Mouse (Mus musculus): Measurements from ENCODE around the gene Map7.

Map7 gene

DNA sequence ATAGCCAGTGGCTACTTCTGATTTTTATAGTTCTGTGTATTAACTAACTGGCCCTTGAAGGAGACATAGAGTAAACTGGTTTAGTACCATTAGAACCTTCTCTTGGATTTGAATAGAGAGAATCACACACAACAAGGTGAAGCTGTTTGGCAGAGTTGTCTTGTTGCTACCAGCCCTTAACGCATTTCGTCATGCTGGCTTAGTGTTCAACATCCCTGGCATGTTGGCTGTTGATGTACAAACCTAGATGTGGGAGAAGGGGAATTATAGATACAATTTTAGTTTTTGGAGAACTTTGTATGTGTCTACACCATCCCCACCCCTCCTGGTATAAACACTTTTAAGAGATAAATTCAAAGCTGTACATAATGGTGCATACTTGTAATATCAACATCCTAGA lies 37.5 kb downstream of the Map7 start:
- no peak for DNase-seq (ENCODE audit: low spot score)

DNA sequence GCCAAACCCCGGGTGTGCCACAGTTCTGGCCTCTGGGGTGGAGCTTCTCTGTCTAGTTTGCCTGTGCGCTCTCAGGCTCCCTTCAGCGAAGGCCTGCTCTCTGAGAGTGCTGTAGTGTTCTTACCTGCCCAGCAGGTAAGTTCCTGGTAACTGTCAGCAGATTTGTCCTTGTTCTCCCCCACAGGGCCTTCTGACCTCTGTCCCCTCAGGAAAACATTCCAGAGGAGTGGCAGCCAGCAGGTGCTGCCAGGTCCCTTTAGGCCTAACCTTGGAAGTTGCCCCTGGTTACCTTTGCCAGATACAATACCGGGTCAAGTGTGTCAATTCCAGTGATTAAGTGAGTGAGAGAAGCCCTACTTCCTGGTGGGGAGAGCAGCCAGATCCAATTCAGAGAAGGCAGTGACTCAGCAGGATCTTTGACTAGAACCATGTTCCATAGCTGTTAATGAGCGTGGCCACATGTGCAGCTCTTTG lies 38.6 kb downstream of the Map7 start:
- no peak for DNase-seq (ENCODE audit: low spot score)

DNA sequence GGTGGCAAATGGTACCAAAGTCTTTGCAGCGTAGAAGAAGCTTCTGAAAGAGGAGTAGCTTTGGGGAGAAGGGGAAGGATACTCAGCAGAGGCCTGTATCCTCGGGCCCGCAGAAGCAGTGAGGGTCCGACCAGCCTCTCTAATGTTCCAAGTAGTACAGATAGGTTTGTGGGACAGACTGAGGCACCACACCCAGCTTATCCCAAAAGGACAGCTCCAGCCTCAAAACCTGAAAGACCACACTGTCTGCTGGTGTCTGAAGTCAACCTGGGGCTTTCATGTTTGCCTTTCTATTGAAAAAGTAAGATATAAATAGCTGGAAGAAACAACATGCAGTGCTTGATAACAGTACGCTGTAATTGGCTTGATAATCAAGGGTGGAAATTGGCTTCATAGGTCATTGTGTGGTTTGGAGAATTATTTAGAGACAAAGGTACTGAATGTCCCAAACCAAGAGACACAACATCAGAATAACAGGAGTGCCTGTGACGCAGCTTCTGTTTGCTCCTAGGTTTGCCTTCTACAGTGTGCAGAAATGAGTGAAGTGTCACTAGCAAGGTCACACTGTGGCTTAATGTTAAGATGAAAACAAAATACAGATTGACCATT lies 42.0 kb downstream of the Map7 start:
- DNase-seq (ENCODE audit: low spot score), result no peak

DNA sequence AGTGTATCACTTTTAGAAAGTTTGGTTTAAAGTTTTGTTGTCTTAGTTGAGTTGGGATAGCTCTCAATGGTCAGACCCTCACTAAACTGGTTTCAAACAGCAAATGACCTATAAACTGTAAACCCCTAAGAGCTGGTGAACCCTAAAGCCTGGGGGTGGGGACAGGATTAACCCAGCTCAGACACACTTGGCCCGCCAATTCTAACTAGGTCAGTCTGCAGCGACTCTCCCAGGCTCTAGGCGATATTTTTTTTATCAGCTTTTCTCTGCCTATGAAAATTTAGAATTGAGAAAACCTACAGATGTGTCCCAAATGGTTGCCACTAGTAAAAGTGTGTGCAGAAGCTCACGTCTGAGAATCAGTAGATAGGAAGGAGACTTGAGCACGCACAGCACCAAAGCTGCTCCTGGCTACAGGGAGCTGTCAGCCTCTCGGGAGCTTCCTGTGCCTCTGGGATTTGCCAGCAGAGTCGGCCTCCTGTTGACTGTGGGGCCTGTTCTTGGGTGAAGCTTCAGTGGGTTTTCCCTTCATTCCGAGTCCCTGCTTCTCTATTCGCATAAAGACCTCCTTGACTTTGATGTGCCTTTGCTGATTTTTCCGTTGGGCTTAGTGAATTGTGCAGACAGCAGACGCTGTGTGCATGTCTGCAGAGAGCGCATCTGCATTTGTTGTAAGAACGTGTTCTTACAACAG lies 46.7 kb downstream of the Map7 start:
- no peak for DNase-seq (ENCODE audit: low spot score)

DNA sequence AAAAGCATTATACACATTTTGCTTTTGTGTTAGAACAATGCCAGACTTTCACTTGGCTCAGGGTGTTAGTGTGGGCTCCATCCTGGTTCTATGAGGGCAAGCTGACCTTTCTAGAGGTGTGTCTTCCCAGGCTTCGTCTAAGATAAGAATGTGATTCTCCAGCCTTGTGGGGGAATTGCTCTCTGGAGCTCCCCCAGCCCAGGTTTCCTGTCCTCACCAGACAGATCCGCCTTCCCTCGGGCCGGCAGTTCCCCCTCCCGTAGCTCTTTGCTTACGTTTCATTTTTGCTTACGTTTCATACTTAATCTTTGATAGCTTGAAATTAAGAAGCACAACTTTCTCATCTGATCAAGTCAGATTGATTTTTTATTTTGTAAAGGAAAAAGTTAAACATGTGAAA lies 48.8 kb downstream of the Map7 start:
- no peak for DNase-seq (ENCODE audit: low spot score)

DNA sequence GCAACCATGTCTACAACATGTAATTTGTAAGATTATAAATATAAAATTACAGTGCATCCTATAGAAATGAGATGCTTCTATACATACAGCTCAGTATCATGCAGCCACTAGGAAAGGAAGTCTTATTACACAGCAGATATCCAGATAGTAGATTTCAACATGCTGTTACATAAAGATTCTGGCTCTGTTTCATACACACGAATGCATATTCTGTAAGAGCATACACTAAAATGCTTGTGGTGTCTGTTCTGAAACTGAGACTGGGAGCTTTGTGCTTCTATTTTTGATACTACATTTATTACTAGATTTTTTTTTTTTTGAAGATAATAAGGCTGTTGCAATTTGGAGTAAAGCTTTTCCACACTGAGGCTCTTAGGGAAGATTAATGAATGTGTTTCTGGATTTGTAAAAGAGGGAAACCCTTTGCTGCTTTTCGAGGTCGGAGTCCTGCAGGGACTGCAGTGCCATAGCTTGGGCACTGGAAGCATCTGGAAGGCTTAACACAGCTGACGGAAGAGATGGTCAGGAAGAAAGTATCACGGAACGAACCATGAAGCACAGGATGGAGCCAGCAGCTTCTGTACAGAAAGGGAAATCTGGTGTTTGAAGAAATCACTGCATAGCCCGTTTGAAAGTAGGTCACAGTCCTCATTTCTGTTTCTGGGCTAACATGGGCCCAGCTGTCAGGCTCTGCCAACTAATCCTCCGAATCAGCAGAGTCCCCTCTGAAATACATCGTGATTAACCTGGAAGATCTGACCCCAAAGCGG lies 50.9 kb downstream of the Map7 start:
- DNase-seq (ENCODE audit: low spot score), result no peak

DNA sequence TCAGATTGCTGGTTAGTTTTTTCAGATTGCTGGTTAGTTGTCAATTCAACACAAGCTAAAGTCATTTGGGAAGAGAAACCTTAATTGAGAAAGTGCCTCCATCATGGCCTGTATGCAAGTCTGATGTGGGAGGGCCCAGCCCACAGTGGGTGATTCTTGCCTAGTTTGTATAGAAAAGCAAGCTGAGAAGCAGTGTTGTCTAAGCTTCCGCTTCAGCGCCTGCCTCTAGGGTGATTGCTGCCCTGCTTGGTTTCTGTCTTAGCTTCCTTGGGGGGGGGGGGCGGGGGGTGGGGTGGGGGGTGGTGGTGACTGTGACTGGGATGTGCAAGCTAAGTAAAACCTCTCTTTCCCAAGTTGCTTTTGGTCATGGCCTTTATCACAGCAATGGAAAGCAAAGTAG lies 53.0 kb downstream of the Map7 start:
- no peak for DNase-seq (ENCODE audit: low spot score)

DNA sequence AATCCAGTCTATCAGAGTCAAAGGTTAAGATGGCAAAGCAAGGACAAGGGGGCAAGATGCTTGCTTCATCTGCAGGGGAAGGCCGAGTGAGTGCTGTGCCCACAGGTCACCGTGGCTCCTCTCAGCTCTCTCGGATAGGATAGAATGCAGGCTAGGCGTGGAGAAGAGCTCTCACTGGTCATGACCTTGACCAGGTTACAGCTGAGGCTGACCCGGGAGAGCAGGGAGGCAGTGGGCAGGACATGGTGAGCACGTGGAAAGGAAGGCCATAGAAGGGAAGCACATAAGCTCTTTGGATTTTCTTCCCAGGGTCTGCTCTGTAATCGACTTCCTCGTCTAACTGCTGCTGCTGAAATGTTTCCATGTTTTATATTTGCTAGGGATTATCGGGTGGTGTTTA lies 53.9 kb downstream of the Map7 start:
- DNase-seq (ENCODE audit: low spot score), result no peak

DNA sequence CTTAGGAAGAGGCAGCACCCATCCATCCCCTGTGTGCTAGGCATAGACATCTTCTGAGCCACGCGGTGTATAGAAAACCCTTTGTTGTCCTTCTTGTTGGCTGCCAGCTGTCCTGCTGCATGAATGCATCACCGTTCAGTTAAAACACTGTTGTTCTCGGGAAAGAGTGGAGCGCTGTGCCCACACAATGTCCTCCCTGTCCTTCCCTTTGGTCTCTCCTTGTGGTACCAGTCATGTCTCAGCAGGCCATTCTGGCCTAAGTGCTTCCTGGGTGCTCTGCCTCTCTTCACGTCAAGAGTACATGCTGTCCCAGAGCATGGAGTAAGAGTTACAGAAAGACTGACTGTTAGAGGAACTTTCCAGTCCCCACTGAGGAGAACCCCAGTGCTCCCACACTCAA lies 54.5 kb downstream of the Map7 start:
- no peak for DNase-seq (ENCODE audit: low spot score)

DNA sequence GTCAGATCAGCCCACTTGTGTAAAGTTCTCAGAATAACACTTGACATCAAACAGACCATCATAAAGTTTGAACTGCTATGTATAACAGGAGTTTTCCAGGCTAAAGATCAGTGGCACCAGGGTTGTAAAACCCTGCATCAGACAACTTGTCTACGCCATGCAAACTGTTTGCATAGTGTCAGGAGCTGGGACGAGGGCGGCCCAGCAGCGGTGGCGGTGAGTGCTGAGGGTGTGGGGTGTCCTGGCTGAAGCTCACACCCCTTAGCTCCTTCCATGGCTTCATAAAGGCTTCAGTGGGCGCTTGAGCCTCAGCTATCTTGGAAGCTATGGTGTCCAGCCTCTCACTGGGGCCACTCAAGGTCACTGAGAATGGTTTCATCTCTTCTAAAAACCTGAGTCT lies 55.2 kb downstream of the Map7 start:
- DNase-seq (ENCODE audit: low spot score), result no peak

DNA sequence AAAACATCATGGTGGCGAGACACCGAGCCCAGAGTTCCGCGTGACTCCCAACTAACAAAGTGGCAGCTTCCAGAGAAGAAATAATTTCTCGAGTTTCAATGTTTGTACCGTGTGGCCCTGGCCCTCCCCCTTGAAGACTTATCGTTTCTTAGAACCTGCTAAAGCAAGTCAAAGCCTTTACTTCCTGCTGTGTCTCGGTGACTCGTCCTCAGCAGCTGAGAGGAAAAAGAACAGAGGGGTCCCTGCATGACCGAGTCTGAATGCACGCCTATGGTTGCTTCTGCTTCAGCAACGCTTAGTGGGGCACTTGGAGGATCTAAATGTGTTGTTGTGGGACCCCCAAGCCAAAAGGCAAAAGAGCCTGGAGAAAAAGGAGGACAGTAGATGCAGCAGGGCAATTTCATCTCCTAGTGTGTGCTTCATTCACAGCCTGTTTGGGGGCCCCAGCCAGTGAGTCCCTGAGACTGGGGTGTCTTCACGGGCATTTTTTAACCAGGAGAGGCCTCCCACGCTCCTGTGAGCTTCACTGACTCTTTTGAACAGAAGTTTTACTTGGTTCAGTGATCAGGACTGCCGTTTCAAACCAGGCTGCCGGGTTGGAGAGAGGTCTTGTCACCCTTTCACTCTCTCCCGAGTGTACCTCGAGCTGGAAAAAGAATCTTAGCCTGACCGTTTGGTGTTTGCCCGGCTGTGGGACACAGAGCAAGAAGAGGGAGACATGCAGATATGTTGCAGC lies 56.6 kb downstream of the Map7 start:
- DNase-seq (ENCODE audit: low spot score), result no peak

DNA sequence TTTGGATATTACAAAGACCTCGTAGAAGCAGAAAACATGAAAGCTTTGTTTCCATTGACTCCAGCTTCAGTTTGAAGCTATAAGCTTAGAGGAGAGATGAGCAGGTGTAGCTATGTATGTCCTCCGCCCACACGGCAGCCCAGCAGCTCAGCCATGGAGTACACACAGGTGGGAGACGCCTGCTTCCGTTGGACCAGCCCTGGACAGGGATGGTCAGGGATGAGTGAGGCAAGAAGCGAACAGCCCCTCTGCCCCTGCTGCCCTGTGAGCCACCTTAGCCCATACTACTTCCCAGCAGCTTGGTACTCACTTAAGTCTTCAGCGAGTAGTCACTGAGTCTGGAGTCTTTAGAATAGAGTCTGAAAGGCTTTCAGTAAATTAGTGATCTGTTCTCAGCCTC lies 58.7 kb downstream of the Map7 start:
- no peak for DNase-seq (ENCODE audit: low spot score)

DNA sequence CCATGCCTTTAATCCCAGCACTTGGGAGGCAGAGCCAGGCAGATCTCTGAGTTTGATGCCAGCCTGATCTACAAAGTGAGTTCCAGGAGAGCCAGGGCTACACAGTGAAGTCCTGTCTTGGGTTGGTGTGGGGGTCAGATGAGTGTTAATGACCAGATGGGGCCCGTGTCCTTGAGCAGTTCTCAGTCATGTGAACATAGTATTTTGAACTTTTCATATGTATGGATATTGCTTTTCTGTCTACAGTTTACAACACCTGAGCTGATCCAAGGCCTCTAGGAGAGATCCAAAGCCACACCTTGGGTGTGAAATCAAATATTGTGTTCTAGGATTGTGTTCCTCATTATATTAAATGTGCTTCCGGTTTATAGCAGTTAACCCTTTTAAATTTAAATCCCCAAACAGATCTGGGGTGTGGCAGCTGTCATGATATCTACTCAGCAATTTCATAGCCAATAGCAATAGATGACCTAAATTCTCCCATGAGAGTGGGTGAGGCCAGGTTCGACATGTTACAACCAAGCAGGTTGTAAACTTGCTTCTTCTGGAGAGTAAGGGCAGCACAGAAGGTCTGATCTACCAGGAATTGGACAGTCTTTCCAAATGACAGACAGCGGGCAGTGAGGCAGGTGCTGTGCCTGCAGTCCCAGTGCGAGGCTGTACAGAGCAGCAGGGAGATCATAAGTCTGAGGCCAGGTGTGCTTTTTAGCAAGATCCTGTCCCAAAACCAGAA lies 61.5 kb downstream of the Map7 start:
- no peak for DNase-seq (ENCODE audit: low spot score)

DNA sequence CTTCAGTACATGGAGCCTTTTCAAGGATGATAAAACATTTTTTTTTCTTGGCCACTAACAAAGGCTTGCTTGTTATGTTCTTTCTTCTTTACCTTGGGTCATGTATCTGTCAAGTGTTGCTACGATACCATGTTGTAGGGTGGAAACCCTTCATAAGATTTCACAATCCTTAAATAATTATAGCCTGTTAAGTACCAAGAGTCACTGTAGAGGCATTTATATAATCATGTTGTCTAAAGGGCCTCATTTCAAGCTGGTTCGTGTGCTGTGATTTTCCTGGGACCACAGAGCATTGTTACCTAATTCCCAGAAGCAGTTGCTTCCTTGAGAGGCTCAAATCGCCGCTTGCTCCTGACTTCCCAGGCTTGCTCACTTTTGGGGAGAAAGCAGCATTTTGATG lies 66.1 kb downstream of the Map7 start:
- DNase-seq (ENCODE audit: low spot score), result no peak

DNA sequence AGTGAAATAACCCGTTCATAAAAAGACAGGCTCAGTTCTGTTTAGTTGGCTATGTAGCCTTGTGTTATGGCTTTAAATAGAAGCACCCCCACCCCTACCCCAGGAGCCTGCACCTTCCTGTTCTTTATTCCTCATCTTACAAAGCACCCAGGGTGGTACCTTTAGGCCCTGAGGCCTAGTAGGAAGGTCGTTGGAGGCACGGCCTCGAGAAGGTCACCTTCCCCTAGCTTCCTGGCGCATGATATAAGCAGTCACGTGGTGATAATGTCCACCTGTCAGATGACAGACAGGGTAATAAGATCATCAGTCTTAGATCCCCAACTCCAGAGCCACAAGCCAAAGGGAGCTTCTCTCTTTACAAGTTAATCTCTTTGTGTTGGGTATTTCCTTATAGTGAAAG lies 68.7 kb downstream of the Map7 start:
- no peak for DNase-seq (ENCODE audit: low spot score)

DNA sequence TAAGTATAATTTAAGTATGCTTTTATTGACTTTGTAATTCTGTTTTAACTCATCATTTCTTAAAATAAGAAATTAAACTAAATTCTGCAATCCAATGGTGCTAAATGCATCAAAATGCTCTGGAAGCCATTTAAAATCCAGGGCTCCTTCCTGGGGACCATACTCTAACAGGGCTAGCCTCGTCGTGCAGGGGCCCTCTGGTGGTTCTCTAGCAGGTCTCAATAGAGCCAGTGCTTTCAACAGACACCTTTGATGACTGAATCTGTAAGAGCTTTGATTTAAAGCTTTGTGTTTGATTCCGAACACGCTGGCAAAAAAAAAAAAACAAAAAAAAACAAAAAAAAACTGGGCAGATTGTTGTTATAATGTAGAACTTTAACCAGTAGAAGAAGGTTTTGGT lies 70.6 kb downstream of the Map7 start:
- no peak for DNase-seq (ENCODE audit: low spot score)

DNA sequence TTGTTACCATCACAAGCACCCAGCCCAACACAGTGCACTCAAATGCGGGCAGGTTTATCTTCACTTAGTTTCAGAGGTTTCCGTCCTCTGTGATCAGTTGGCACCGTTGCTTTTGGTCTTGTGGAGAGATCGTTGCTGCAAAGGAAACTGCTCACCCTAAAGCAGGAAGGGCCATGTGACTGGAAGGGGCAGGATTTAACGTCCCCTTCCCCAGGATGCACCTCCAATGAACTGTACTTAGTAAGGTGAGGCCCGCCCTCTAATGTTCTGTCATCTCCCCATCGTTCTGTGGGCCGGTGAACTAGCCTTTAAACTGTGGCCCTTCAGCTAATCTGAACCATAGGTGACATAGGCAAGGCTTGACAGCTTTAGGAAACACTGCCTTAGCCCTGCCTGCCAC lies 71.3 kb downstream of the Map7 start:
- no peak for DNase-seq (ENCODE audit: low spot score)

DNA sequence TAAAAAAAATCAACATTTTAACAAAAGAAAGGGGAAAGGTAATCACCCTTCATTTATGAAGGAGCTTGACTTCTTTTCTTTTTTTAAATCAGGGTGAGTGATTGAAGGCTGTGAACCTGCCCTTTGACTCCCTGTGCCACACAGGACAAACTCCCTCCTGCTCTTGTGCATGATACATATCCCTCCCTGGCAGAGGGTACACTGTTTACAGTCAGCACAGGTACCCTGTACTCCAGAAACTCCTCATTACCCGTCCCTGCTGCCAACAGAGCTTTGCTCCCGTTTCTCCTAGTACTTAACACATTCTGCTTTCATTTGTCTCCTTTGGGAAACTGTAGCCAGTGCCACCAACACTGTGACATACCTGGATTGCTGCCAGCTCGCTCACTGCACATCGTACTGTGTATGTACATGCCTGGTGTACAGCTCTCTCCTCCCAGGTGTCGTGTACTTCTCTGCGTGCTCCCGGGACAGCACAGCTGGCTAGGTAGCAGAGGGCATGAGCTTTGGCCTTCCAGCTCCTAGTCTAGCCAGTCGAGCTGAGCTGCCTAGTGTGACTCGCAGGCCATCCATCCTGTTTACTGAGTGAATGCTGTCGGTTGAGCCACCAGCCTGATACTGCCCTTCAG lies 72.3 kb downstream of the Map7 start:
- peak; percentile 13 for DNase-seq (ENCODE audit: low spot score)

DNA sequence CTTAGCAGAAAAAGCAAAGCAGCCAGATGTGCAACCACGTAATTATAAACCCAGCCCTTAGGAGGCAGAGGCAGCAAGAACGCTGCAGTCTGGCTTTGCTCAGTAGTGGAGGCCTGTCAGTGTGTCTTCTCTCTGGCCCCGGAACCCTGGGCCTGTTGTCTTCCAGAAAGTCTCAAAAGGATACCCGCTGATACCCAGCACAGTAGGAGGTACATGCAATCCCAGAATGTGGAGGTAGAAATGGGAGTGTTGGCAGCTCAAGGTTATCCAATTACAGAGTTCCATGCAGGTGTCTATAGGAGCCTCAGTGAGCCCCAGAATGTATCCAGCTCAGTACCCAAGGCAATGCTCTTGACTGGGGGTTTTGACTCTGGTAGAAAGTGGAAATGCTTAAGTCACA lies 73.7 kb downstream of the Map7 start:
- no peak for DNase-seq (ENCODE audit: low spot score)

DNA sequence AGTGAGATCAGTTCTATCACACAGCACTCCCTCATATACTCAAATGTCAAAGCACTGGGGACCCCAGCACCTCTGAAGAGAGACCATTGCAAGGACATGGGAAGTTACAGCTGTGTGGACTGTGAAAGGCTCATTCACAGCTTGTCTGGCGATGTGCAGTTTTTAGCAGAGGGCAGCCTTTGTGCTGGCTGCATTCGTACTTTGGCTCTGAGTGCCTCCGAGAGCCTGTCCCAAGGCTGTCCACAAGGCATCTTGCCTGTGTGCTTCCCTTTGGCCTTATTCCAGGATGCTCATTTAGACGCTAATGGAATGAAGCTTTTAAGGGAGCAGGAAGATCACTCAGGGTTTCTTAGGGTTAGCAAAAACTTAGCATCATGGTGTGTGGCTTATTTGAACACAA lies 78.5 kb downstream of the Map7 start:
- DNase-seq (ENCODE audit: low spot score), result no peak

DNA sequence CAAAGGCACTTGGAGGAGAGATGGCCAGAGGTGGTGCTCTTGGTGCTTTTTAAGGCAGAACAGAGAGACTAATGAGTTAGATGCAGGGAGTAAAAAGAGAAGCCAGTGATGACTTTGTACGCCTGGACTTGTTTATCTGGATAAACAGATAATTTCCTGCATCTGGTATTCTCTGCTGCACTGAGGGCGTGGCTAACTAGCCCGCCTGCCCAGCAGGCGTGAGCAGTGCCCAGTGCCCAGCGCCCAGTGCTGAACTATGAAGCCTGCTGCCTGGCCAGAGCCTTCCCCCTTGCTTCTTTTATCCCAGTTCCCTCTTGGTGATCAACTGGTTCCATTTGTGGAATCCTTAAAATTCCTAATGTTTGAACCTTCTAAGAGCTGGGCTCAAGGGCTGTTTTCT lies 81.8 kb downstream of the Map7 start:
- DNase-seq (ENCODE audit: low spot score), result no peak

DNA sequence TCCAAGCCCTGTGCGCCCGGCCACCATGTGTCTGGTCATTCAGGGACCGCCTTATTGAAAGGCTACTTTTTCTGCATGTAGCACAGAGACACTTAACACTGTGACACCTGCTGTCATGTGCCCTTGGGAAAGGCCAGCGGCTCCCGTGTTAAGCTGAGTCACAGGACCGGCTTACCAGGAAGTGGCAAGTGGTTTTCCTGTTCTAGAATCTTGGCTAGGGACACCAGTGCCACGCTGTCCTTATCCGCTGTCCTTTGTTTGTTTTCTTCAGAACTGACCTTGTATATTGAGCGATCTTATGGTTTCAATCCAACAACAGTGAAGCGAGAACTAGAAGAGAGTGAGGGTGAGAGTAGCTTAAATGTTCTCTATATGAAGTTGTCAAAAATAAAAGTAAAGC lies 85.2 kb downstream of the Map7 start:
- no peak for DNase-seq (ENCODE audit: low spot score)
